Mouse (Mus musculus): ENCODE results near the gene Retreg3. TPM values are rescaled to one million over a fixed set of nuclear protein-coding genes. Genes with fewer than 3 reads are reported as not detected.

The Retreg3 gene
- total RNA-seq, 4 experiments from 2014 or later, result 51.3 to 53.1 (median 52.4) TPM

- DNase-seq (ENCODE audit: low spot score in 2 of 2), result peak; percentile 74 to 90
Observed at GRCm38 (mm10) chr11:101057860-101058259, 61.8 kb downstream of the Retreg3 start.

GRCm38 (mm10) chr11:101056885-101057284 lies 62.8 kb downstream of the Retreg3 start:
- DNase-seq (ENCODE audit: low spot score in 2 of 2), result no peak

- DNase-seq (ENCODE audit: low spot score in 2 of 2), result no peak
Observed at GRCm38 (mm10) chr11:101055418-101055817, 64.3 kb downstream of the Retreg3 start.

GRCm38 (mm10) chr11:101053974-101054373 lies 65.7 kb downstream of the Retreg3 start:
- no peak for DNase-seq (ENCODE audit: low spot score in 2 of 2)

GRCm38 (mm10) chr11:101052751-101053473 lies 66.8 kb downstream of the Retreg3 start:
- no peak for DNase-seq (ENCODE audit: low spot score in 2 of 2)

GRCm38 (mm10) chr11:101051617-101052016 lies 68.1 kb downstream of the Retreg3 start:
- DNase-seq (ENCODE audit: low spot score in 2 of 2), result no peak

- no peak for DNase-seq (ENCODE audit: low spot score in 2 of 2)
Observed at GRCm38 (mm10) chr11:101051051-101051493, 68.6 kb downstream of the Retreg3 start.

GRCm38 (mm10) chr11:101050359-101050758 lies 69.3 kb downstream of the Retreg3 start:
- DNase-seq (ENCODE audit: low spot score in 2 of 2), result peak in 1 of 2 experiments; percentile 66

- no peak for DNase-seq (ENCODE audit: low spot score in 2 of 2)
Observed at GRCm38 (mm10) chr11:101047502-101047901, 72.2 kb downstream of the Retreg3 start.

- no peak for DNase-seq (ENCODE audit: low spot score in 2 of 2)
Observed at GRCm38 (mm10) chr11:101046440-101046839, 73.3 kb downstream of the Retreg3 start.

Small RNA genes within 50 kb of the gene (microRNA-seq; reads per million reads assigned to microRNA genes)
- gene Gm27626, result 0 reads per million in 2 experiments

Other genes starting within 250 kb of the Retreg3 start
- gene Stat3, start 180.4 kb downstream of the Retreg3 start, total RNA-seq (2022), result 10 to 100 TPM; 42.9 to 75.3 (median 52.9) TPM
- 10 to 100 TPM; 15.4 to 22.1 (median 18.9) TPM for gene Cavin1, start 149.0 kb downstream of the Retreg3 start, total RNA-seq (2022)
- gene Atp6v0a1, start 110.4 kb downstream of the Retreg3 start, total RNA-seq (2022), result 100 to 1,000 TPM; 402 to 498 (median 457) TPM
- 10 to 100 TPM in 2 of 4 experiments, 1 to 10 TPM in 2; 7.3 to 22.9 (median 15.2) TPM for gene Naglu, start 49.9 kb downstream of the Retreg3 start, total RNA-seq (2022)
- 1 to 10 TPM in 3 of 4 experiments, under 1 TPM in 1; 0.83 to 1.4 (median 1.2) TPM for gene Hsd17b1, start 41.5 kb downstream of the Retreg3 start, total RNA-seq (2022)
- 10 to 100 TPM; 24.5 to 29.1 (median 27.6) TPM for gene Coasy, start 37.3 kb downstream of the Retreg3 start, total RNA-seq (2022)
- gene Mlx, start 32.6 kb downstream of the Retreg3 start, total RNA-seq (2022), result 10 to 100 TPM; 36.2 to 41.6 (median 39.6) TPM
- gene Psmc3ip, start 24.5 kb downstream of the Retreg3 start, total RNA-seq (2022), result 1 to 10 TPM; 2.5 to 5.4 (median 3.9) TPM
- 10 to 100 TPM; 39.8 to 43.9 (median 43.3) TPM for gene Tubg1, start within 50 bp of the Retreg3 start, total RNA-seq (2022)
- 10 to 100 TPM; 32.9 to 43.5 (median 38.2) TPM for gene Tubg2, start 36.0 kb upstream of the Retreg3 start, total RNA-seq (2022)
- gene Cntnap1, start 50.6 kb upstream of the Retreg3 start, total RNA-seq (2022), result 100 to 1,000 TPM; 157 to 185 (median 168) TPM
- gene Plekhh3, start 51.5 kb upstream of the Retreg3 start, total RNA-seq (2022), result 10 to 100 TPM; 13.6 to 16.9 (median 15.6) TPM
- under 1 TPM; 0.31 to 0.50 (median 0.35) TPM for gene Ccr10, start 55.5 kb upstream of the Retreg3 start, total RNA-seq (2022)
- gene Ezh1, start 106.6 kb upstream of the Retreg3 start, total RNA-seq (2022), result 10 to 100 TPM; 63.5 to 88.1 (median 77.5) TPM
- gene Ramp2, start 126.1 kb upstream of the Retreg3 start, total RNA-seq (2022), result 10 to 100 TPM; 54.2 to 66.0 (median 64.6) TPM
- gene Vps25, start 133.8 kb upstream of the Retreg3 start, total RNA-seq (2022), result 10 to 100 TPM; 59.1 to 76.6 (median 65.5) TPM
- 10 to 100 TPM in 3 of 4 experiments, 1 to 10 TPM in 1; 9.0 to 11.6 (median 10.9) TPM for gene Wnk4, start 140.7 kb upstream of the Retreg3 start, total RNA-seq (2022)
- 1 to 10 TPM in 1 of 4 experiments, under 1 TPM in 3; 0.16 to 1.4 (median 0.52) TPM for gene Cntd1, start 159.1 kb upstream of the Retreg3 start, total RNA-seq (2022)
- gene Coa3, start 159.2 kb upstream of the Retreg3 start, total RNA-seq (2022), result 10 to 100 TPM; 90.3 to 98.9 (median 91.4) TPM
- gene Becn1, start 182.4 kb upstream of the Retreg3 start, total RNA-seq (2022), result 100 to 1,000 TPM; 167 to 224 (median 191) TPM
- gene Psme3, start 196.3 kb upstream of the Retreg3 start, total RNA-seq (2022), result 100 to 1,000 TPM; 110 to 129 (median 117) TPM
- 1 to 10 TPM; 5.1 to 9.9 (median 7.4) TPM for gene Aoc2, start 205.2 kb upstream of the Retreg3 start, total RNA-seq (2022)
- gene Aoc3, start 210.7 kb upstream of the Retreg3 start, total RNA-seq (2022), result 1 to 10 TPM in 1 of 4 experiments, under 1 TPM in 3; 0.57 to 1.1 (median 0.78) TPM
- gene G6pc, start 247.7 kb upstream of the Retreg3 start, total RNA-seq (2022), result not detected